Mouse (Mus musculus) kidney, embryonic 16.5 days (tissue): ENCODE measurements around the gene Fkbp1b. TPM values are rescaled to one million over a fixed set of nuclear protein-coding genes. Genes with fewer than 3 reads are reported as not detected.

ENCODE experiments used
- polyA plus RNA-seq: library from polyadenylated mRNA; unstranded; fragments of >200 nt; fragmentation: Nextera tagmentation; extraction: Ambion mirVana; gene quantifications from 2 replicates; pipeline ENCODE4 v1.2.1, GENCODE M21; 2015

Gene Fkbp1b
- polyA plus RNA-seq, 1 experiment from 2014 or later: 7.4 TPM

Other genes starting within 250 kb of the Fkbp1b start
- 33.3 and 37.2 TPM in 2 replicates for gene Itsn2, start 249.0 kb downstream of the Fkbp1b start, polyA plus RNA-seq
- not detected in 2 replicates for gene Gm3625, start 248.7 kb downstream of the Fkbp1b start, polyA plus RNA-seq
- 0.47 and 0.58 TPM in 2 replicates for gene Fam228a, start 103.2 kb downstream of the Fkbp1b start, polyA plus RNA-seq
- gene Pfn4, start 72.6 kb downstream of the Fkbp1b start, polyA plus RNA-seq: 2.4 and 2.8 TPM in 2 replicates
- 1.9 and 4.1 TPM in 2 replicates for gene Fam228b, start 72.3 kb downstream of the Fkbp1b start, polyA plus RNA-seq
- gene Sf3b6, start 24.0 kb downstream of the Fkbp1b start, polyA plus RNA-seq: 162 and 190 TPM in 2 replicates
- 15.3 and 16.9 TPM in 2 replicates for gene Wdcp, start 1.7 kb upstream of the Fkbp1b start, polyA plus RNA-seq
- 0.97 and 1.0 TPM in 2 replicates for gene Mfsd2b, start 32.8 kb upstream of the Fkbp1b start, polyA plus RNA-seq
- 26.3 and 28.8 TPM in 2 replicates for gene Ubxn2a, start 66.1 kb upstream of the Fkbp1b start, polyA plus RNA-seq
- 6.3 and 9.2 TPM in 2 replicates for gene Atad2b, start 75.8 kb upstream of the Fkbp1b start, polyA plus RNA-seq